8 mouse cellular contexts compared by ENCODE assay signal in genomic region chr9:21803986-21804644, GRCm38 (mm10). TPM values are rescaled to one million over a fixed set of nuclear protein-coding genes. Genes with fewer than 3 reads are reported as not detected.
A peak's percentile ranks its signal among the peaks of the same experiment; 100 is the strongest.
DNase-seq lines count a peak whose midpoint lies in the region; ATAC-seq and TF ChIP-seq lines count a peak whose summit lies in the region.

No protein-coding gene starts in this region.

- ATAC-seq in heart, embryonic 11.5 days (replicated peaks; ENCODE audit: insufficient number of reproducible peaks, low FRiP score, low TSS enrichment) = peak; percentile 73
- ATAC-seq in kidney, embryonic 16.5 days (ENCODE audit: low FRiP score, low TSS enrichment) = peak; percentile 91

- WGBS in heart, embryonic 11.5 days (ENCODE audit: insufficient replicate concordance) = 29% methylated on average over 13 of the region's 13 CpGs
- WGBS in kidney, embryonic 16.5 days = 35% methylated on average over 13 of the region's 13 CpGs
- 49% methylated on average over 13 of the region's 13 CpGs for WGBS in liver, adult 2 months

- peaks cover 25% of the 10 kb centered on the region for H3K4me1 ChIP-seq in bone marrow macrophage, adult 2 months (ENCODE audit: control insufficient read depth, insufficient read depth, low read length)
- H3K4me1 ChIP-seq in embryonic fibroblast, embryonic 13.5 days (ENCODE audit: control insufficient read depth, insufficient read depth, low read length) = no peaks in the 10 kb centered on the region; the same call in 1 of the 2 replicates
- H3K4me1 ChIP-seq in heart, embryonic 11.5 days (ENCODE audit: control insufficient read depth, insufficient read depth, low read length) = no peaks in the 10 kb centered on the region
- peaks cover 10% of the 10 kb centered on the region for H3K4me1 ChIP-seq in kidney, embryonic 16.5 days (ENCODE audit: insufficient read depth, low read length)
- H3K4me1 ChIP-seq in liver, adult 2 months (ENCODE audit: control insufficient read depth, insufficient read depth, low read length) = peaks cover 20% of the 10 kb centered on the region

- H3K79me2 ChIP-seq in liver, adult 2 months (ENCODE audit: control insufficient read depth, insufficient read depth, low read length) = no peaks in the 10 kb centered on the region

- H3K9ac ChIP-seq in heart, embryonic 11.5 days (ENCODE audit: low read depth, low read length) = peak overlapping the region; percentile 10; the same call in 1 of the 2 replicates
- H3K9ac ChIP-seq in kidney, embryonic 16.5 days (replicated peaks; ENCODE audit: low read length) = 0 out of 2 replicates have a peak overlapping the region, but pooled peaks have one; percentile 37
- no peak overlapping the region for H3K9ac ChIP-seq in liver, adult 2 months (ENCODE audit: low read depth, low read length)

- TF ChIP-seq CTCF in bone marrow macrophage, adult 2 months (IDR thresholded peaks at IDR 0.05; ENCODE audit: low read depth, low read length) = peak; percentile 84
- peak; percentile 94 for TF ChIP-seq CTCF in embryonic fibroblast, embryonic 13.5 days (IDR thresholded peaks at IDR 0.05; ENCODE audit: borderline replicate concordance, insufficient read depth, low read length)
- TF ChIP-seq CTCF in liver, adult 2 months (IDR thresholded peaks at IDR 0.05; ENCODE audit: low read depth, low read length) = peak; percentile 96

- H3K4me3 ChIP-seq in bone marrow macrophage, adult 2 months (ENCODE audit: insufficient read depth, low read length) = peak overlapping the region; percentile 27; the same call in 1 of the 2 replicates
- no peak overlapping the region for H3K4me3 ChIP-seq in embryonic fibroblast, embryonic 13.5 days (ENCODE audit: insufficient read depth, low read length)
- H3K4me3 ChIP-seq in heart, embryonic 11.5 days (ENCODE audit: low read depth, low read length) = 0 out of 2 replicates have a peak overlapping the region, but pooled peaks have one; percentile 3
- H3K4me3 ChIP-seq in kidney, embryonic 16.5 days (ENCODE audit: low read length) = no peak overlapping the region
- no peak overlapping the region for H3K4me3 ChIP-seq in liver, adult 2 months (ENCODE audit: insufficient read depth, low read depth, low read length)

- peak; percentile 51 for DNase-seq in A20 (ENCODE audit: low read depth, low spot score)
- DNase-seq in liver, adult 2 months (ENCODE audit: extremely low read depth, low read depth, low spot score) = peak; percentile 29
- DNase-seq in naive thymus-derived CD4-positive, alpha-beta T cell, adult 2 months (ENCODE audit: low read depth) = peak; percentile 81
- DNase-seq in splenic B cell, adult 2 months (ENCODE audit: low read depth, low spot score) = peak; percentile 84

- peaks cover 13% of the 10 kb centered on the region for H3K36me3 ChIP-seq in heart, embryonic 11.5 days (ENCODE audit: control insufficient read depth, insufficient read depth, low read length)
- H3K36me3 ChIP-seq in kidney, embryonic 16.5 days (ENCODE audit: insufficient read depth, low read length) = 0 out of 2 replicates have a peak, but pooled peaks cover 3% of the 10 kb centered on the region
- no peaks in the 10 kb centered on the region for H3K36me3 ChIP-seq in liver, adult 2 months (ENCODE audit: control insufficient read depth, insufficient read depth, low read length)
- no peaks in the 10 kb centered on the region for H3K36me3 ChIP-seq in splenic B cell, adult 2 months (ENCODE audit: control insufficient read depth, insufficient read depth, low read length, poor library complexity, severe bottlenecking)

- H3K27ac ChIP-seq in bone marrow macrophage, adult 2 months (ENCODE audit: insufficient read depth, low read depth, low read length) = no peak overlapping the region
- peak overlapping the region; percentile 94 for H3K27ac ChIP-seq in embryonic fibroblast, embryonic 13.5 days (ENCODE audit: insufficient read depth, low read length)
- H3K27ac ChIP-seq in heart, embryonic 11.5 days (ENCODE audit: low read depth, low read length) = 0 out of 2 replicates have a peak overlapping the region, but pooled peaks have one; percentile 4
- H3K27ac ChIP-seq in kidney, embryonic 16.5 days (ENCODE audit: low read length) = peak overlapping the region; percentile 21; the same call in 1 of the 2 replicates
- H3K27ac ChIP-seq in liver, adult 2 months (replicated peaks; ENCODE audit: insufficient read depth, low read depth, low read length) = no peak overlapping the region

- H3K4me2 ChIP-seq in heart, embryonic 11.5 days = peak overlapping the region; percentile 39
- no peak overlapping the region for H3K4me2 ChIP-seq in kidney, embryonic 16.5 days (replicated peaks; ENCODE audit: low read depth, low read length)

- no peaks in the 10 kb centered on the region for H3K27me3 ChIP-seq in heart, embryonic 11.5 days (ENCODE audit: control insufficient read depth, insufficient read depth, low read length)
- no peaks in the 10 kb centered on the region for H3K27me3 ChIP-seq in kidney, embryonic 16.5 days (ENCODE audit: insufficient read depth, low read length)
- H3K27me3 ChIP-seq in liver, adult 2 months (ENCODE audit: control insufficient read depth, insufficient read depth, low read length) = no peaks in the 10 kb centered on the region
- H3K27me3 ChIP-seq in splenic B cell, adult 2 months (ENCODE audit: control insufficient read depth, insufficient read depth, low read length, poor library complexity, severe bottlenecking) = no peaks in the 10 kb centered on the region

- no peak for TF ChIP-seq POLR2A in bone marrow macrophage, adult 2 months (IDR thresholded peaks at IDR 0.05; ENCODE audit: borderline replicate concordance, low read depth, low read length)
- peak; percentile 59 for TF ChIP-seq POLR2A in embryonic fibroblast, embryonic 13.5 days (IDR thresholded peaks at IDR 0.05; ENCODE audit: low read depth, low read length)
- TF ChIP-seq POLR2A in liver, adult 2 months (IDR thresholded peaks at IDR 0.05; ENCODE audit: extremely low read depth, insufficient read depth, low read length) = no peak

- H3K9me3 ChIP-seq in heart, embryonic 11.5 days (replicated peaks; ENCODE audit: control insufficient read depth, low read length) = no peaks in the 10 kb centered on the region
- no peaks in the 10 kb centered on the region for H3K9me3 ChIP-seq in kidney, embryonic 16.5 days (ENCODE audit: low read length)

RNA-seq across cellular contexts. Expression of gene Kank2, which starts 5.6 kb away (rescaled TPM):
- polyA plus RNA-seq in bone marrow macrophage, adult 2 months (2012; ENCODE audit: insufficient read depth, insufficient read length, missing spikeins) = 12.2 and 12.3 TPM in 2 replicates
- 59.7 and 75.7 TPM in 2 replicates for polyA plus RNA-seq in embryonic fibroblast, embryonic 13.5 days (2011; ENCODE audit: insufficient read length, low read depth, missing spikeins)
- 8.9 and 9.0 TPM in 2 replicates for polyA plus RNA-seq in heart, embryonic 11.5 days (2014; fragmentation: Nextera tagmentation; extraction: Ambion mirVana)
- 18.7 and 19.7 TPM in 2 replicates for polyA plus RNA-seq in kidney, embryonic 16.5 days (2015; fragmentation: Nextera tagmentation; extraction: Ambion mirVana)
- total RNA-seq in liver, adult 2 months (2014; rRNA removed) = 12.8 and 20.7 TPM in 2 replicates
- polyA plus RNA-seq in liver, adult 2 months (2012; rRNA removed) = 27.2 and 34.5 TPM in 2 replicates

RNA-seq across cellular contexts. Expression of gene Angptl8, which starts 31.2 kb away (rescaled TPM):
- not detected in 2 replicates for polyA plus RNA-seq in bone marrow macrophage, adult 2 months (2012; ENCODE audit: insufficient read depth, insufficient read length, missing spikeins)
- not detected in 2 replicates for polyA plus RNA-seq in embryonic fibroblast, embryonic 13.5 days (2011; ENCODE audit: insufficient read length, low read depth, missing spikeins)
- 1.1 and 1.9 TPM in 2 replicates for polyA plus RNA-seq in heart, embryonic 11.5 days (2014; fragmentation: Nextera tagmentation; extraction: Ambion mirVana)
- polyA plus RNA-seq in kidney, embryonic 16.5 days (2015; fragmentation: Nextera tagmentation; extraction: Ambion mirVana) = 5.4 and 6.0 TPM in 2 replicates
- total RNA-seq in liver, adult 2 months (2014; rRNA removed) = 13.6 and 22.2 TPM in 2 replicates
- 201 and 258 TPM in 2 replicates for polyA plus RNA-seq in liver, adult 2 months (2012; rRNA removed)

RNA-seq across cellular contexts. Expression of gene Spc24, which starts 44.0 kb away (rescaled TPM):
- 16.6 and 23.2 TPM in 2 replicates for polyA plus RNA-seq in bone marrow macrophage, adult 2 months (2012; ENCODE audit: insufficient read depth, insufficient read length, missing spikeins)
- 14.2 and 21.2 TPM in 2 replicates for polyA plus RNA-seq in embryonic fibroblast, embryonic 13.5 days (2011; ENCODE audit: insufficient read length, low read depth, missing spikeins)
- 90.5 and 103 TPM in 2 replicates for polyA plus RNA-seq in heart, embryonic 11.5 days (2014; fragmentation: Nextera tagmentation; extraction: Ambion mirVana)
- polyA plus RNA-seq in kidney, embryonic 16.5 days (2015; fragmentation: Nextera tagmentation; extraction: Ambion mirVana) = 120 and 134 TPM in 2 replicates
- total RNA-seq in liver, adult 2 months (2014; rRNA removed) = 15.3 and 17.9 TPM in 2 replicates
- 11.6 and 14.4 TPM in 2 replicates for polyA plus RNA-seq in liver, adult 2 months (2012; rRNA removed)

RNA-seq across cellular contexts. Expression of gene Dock6, which starts 48.3 kb away (rescaled TPM):
- polyA plus RNA-seq in bone marrow macrophage, adult 2 months (2012; ENCODE audit: insufficient read depth, insufficient read length, missing spikeins) = 8.7 and 16.2 TPM in 2 replicates
- polyA plus RNA-seq in embryonic fibroblast, embryonic 13.5 days (2011; ENCODE audit: insufficient read length, low read depth, missing spikeins) = 15.9 and 18.6 TPM in 2 replicates
- 43.9 and 50.1 TPM in 2 replicates for polyA plus RNA-seq in heart, embryonic 11.5 days (2014; fragmentation: Nextera tagmentation; extraction: Ambion mirVana)
- polyA plus RNA-seq in kidney, embryonic 16.5 days (2015; fragmentation: Nextera tagmentation; extraction: Ambion mirVana) = 46.8 and 47.1 TPM in 2 replicates
- total RNA-seq in liver, adult 2 months (2014; rRNA removed) = 8.5 and 12.6 TPM in 2 replicates
- polyA plus RNA-seq in liver, adult 2 months (2012; rRNA removed) = 23.2 and 33.9 TPM in 2 replicates

Comparison
In these comparisons a context has a peak if more than half of its experiments do, and no peak if none do; other contexts are left out.
1. DNase-seq: peak in every context shown above with its lines; median percentile 84 in splenic B cell, adult 2 months; 81 in naive thymus-derived CD4-positive, alpha-beta T cell, adult 2 months; 51 in A20; 29 in liver, adult 2 months.
2. H3K27ac ChIP-seq: peak in embryonic fibroblast, embryonic 13.5 days (single experiment), heart, embryonic 11.5 days (single experiment) and kidney, embryonic 16.5 days (single experiment); none in bone marrow macrophage, adult 2 months (single experiment) and liver, adult 2 months (single experiment).
3. H3K4me3 ChIP-seq: peak in bone marrow macrophage, adult 2 months (single experiment) and heart, embryonic 11.5 days (single experiment); none in embryonic fibroblast, embryonic 13.5 days (single experiment), kidney, embryonic 16.5 days (single experiment) and liver, adult 2 months (single experiment).
4. RNA of gene Angptl8, which starts 31.2 kb away (polyA plus RNA-seq): 201 to 258 TPM in liver, adult 2 months; 5.4 to 6.0 TPM in kidney, embryonic 16.5 days, 1.1 to 1.9 TPM in heart, embryonic 11.5 days, not detected in bone marrow macrophage, adult 2 months and not detected in embryonic fibroblast, embryonic 13.5 days; every median in the first group is over 10 times any median in the second.
5. Peak in every context shown above with its lines, with median percentiles within 50 percentile points of each other: CTCF ChIP-seq.